Mouse (Mus musculus) stomach, embryonic 15.5 days (tissue): ENCODE results near the gene Ces1e. TPM values are rescaled to one million over a fixed set of nuclear protein-coding genes. Genes with fewer than 3 reads are reported as not detected.
A peak's percentile ranks its signal among the peaks of the same experiment; 100 is the strongest.
"Not testable (repeated sequence)": the region's sequence is repeated elsewhere in the genome, so short reads cannot be mapped to it uniquely, and the experiment has no call there.

ENCODE experiments used
- ATAC-seq: fragments of 200-750 bp; cut with Nextera tagmentation; 2 replicates; pipeline ENCODE4 v1.8.0; 2017; ENCODE audit warnings: low read depth, moderate number of reproducible peaks, moderate TSS enrichment; ENCODE audit not compliant: insufficient read depth, low FRiP score
- H3K27ac ChIP-seq: fragments of 300-500 bp; sonication (generic); 2 replicates; pipeline ENCODE4 v1.5.1; 2015; ENCODE audit warnings: mild to moderate bottlenecking, inconsistent platforms
- H3K27me3 ChIP-seq: fragments of 300-500 bp; sonication (generic); replicated peaks from 2 replicates; pipeline ENCODE4 v1.6.1; 2015; ENCODE audit warnings: inconsistent platforms
- H3K36me3 ChIP-seq: fragments of 300-500 bp; sonication (generic); 2 replicates; pipeline ENCODE4 v1.6.1; 2015; ENCODE audit warnings: inconsistent platforms
- H3K4me1 ChIP-seq: fragments of 300-500 bp; sonication (generic); 2 replicates; pipeline ENCODE4 v1.6.1; 2015; ENCODE audit warnings: inconsistent platforms
- H3K4me2 ChIP-seq: fragments of 300-500 bp; sonication (generic); 2 replicates; pipeline ENCODE4 v1.6.1; 2015; ENCODE audit warnings: mild to moderate bottlenecking, inconsistent platforms
- H3K4me3 ChIP-seq: fragments of 300-500 bp; sonication (generic); replicated peaks from 2 replicates; pipeline ENCODE4 v1.5.1; 2015; ENCODE audit warnings: inconsistent platforms
- H3K9ac ChIP-seq: fragments of 300-500 bp; sonication (generic); 2 replicates; pipeline ENCODE4 v1.6.1; 2015; ENCODE audit warnings: inconsistent platforms
- H3K9me3 ChIP-seq: fragments of 300-500 bp; sonication (generic); 2 replicates; pipeline ENCODE4 v1.6.1; 2016; ENCODE audit warnings: inconsistent platforms
- WGBS: fragments of 180-500 bp; shearing (Covaris S2); methylation state at CpG from one replicate; pipeline ENCODE4 v1.1.7; 2015; 5-methylcytosine and 5-hydroxymethylcytosine counted together
- polyA plus RNA-seq: library from polyadenylated mRNA; unstranded; fragments of >200 nt; fragmentation: Nextera tagmentation; extraction: Ambion mirVana; gene quantifications from 2 replicates; pipeline ENCODE4 v1.2.1, GENCODE M21; 2015

The Ces1e gene
- polyA plus RNA-seq, 1 experiment from 2014 or later, result 1.2 TPM

DNA sequence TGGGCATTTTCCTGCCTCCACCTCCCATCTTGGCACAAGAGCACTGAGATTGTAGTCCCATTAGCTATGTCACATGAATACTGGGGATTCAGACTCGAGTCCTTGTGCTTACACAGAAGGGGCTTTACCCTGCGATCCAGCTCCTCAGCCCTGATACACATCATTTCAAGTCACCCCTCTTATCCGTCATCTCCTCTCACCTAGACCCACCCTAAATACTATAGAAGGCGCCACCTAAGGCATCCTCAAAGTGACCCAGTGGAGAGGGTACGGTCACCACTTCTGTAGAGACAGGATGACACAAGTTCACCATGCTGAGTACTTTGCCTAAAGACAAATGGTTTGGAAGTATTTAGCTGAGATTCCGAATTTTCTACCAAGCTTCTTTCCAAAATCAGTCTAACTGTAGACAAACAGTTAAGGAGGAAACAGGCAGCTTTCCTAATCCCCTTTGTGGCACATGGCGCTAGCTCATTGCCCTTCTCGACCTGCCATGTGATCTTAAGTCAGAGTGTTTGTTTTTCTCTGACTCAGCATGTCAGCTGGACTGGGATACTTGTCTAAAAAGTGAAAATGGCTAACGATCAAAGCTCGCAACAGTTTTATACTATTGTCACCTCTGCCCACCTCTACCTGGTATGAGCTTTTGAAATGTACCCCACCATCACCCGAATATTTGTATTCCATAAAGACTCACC is 597 bp downstream of the Ces1e start:
- no peaks in the 10 kb centered on the region for H3K4me1 ChIP-seq
- H3K9me3 ChIP-seq, result no peaks in the 10 kb centered on the region
- peak overlapping the region; percentile 27 for H3K4me2 ChIP-seq
- no peaks in the 10 kb centered on the region for H3K27me3 ChIP-seq
- ATAC-seq, result peak; percentile 76; the same call in 1 of the 2 replicates
- H3K4me3 ChIP-seq, result no peak overlapping the region
- no peak overlapping the region for H3K9ac ChIP-seq
- no peaks in the 10 kb centered on the region for H3K36me3 ChIP-seq
- peak overlapping the region; percentile 74 for H3K27ac ChIP-seq
- WGBS, result 50% methylated on average over 11 of the region's 11 CpGs

DNA sequence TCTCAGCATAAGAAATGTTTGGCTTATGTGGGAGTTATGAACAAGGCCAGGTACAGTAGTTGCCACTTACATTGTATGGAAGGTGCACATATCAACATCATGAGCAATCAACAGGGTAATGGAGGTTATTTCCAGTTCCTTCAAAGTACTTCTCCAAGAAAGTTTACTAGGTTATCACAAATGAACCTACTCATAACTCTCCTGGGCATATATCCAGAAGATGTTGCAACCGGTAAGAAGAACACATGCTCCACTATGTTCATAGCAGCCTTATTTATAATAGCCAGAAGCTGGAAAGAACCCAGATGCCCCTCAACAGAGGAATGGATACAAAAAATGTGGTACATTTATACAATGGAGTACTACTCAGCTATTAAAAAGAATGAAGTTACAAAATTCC is 2.9 kb downstream of the Ces1e start:
- H3K27me3 ChIP-seq, H3K9me3 ChIP-seq, H3K4me1 ChIP-seq, H3K9ac ChIP-seq, ATAC-seq, H3K4me2 ChIP-seq, H3K4me3 ChIP-seq, H3K27ac ChIP-seq, H3K36me3 ChIP-seq: not testable (repeated sequence)
- 90% methylated on average over 1 of the region's 1 CpGs for WGBS

DNA sequence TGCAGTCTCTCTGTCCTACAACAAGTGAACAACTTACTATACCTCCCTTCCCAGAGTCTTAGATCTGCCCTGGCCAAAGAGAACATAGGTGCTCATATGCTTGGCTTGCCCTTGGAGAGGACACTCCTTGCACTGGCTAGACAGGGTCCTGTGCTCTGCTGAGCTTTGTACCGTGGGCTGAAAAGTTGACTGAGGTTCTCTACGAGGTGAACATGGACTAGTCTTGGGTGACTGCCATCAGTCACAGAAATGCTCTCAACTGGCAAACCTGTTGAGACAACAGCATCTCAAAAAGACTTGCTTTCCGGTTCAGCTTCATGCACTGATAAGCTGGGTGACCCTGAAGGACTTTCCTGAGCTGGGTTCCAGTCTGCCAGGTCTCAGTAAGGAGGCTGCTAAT is 7.5 kb downstream of the Ces1e start:
- no peak for ATAC-seq
- Histone ChIP-seq H3K27me3 (no peaks in the 10 kb centered on the region), H3K4me3 (no peak overlapping the region), H3K4me2 (no peak overlapping the region), H3K9ac (no peak overlapping the region), H3K27ac (no peak overlapping the region), H3K9me3 (no peaks in the 10 kb centered on the region), H3K4me1 (no peaks in the 10 kb centered on the region), H3K36me3 (no peaks in the 10 kb centered on the region)
- 78% methylated on average over 3 of the region's 3 CpGs for WGBS

DNA sequence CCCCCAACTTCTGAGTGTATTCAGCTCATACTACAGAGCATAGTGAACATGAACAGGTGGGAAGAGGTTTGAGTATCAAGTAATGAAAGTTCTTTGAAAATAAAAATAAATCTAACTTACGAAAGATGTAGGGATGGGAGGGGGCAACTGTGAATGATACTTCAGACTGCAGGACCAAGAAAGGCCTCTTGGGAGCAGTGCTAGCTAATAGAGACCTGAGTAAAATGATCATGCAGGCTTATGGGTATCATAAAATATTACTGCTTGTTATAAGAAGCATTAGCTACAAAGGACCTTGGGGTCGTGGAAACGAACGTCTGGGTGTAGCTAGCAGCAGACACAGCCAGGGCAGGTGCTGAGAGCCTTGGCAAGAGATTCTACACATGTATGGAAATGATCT is 11.6 kb downstream of the Ces1e start:
- H3K9me3 ChIP-seq, result no peaks in the 10 kb centered on the region
- no peak for ATAC-seq
- WGBS, result 54% methylated on average over 4 of the region's 4 CpGs
- no peak overlapping the region for H3K4me3 ChIP-seq
- no peak overlapping the region for H3K27ac ChIP-seq
- no peak overlapping the region for H3K4me2 ChIP-seq
- H3K27me3 ChIP-seq, result no peaks in the 10 kb centered on the region
- H3K4me1 ChIP-seq, result no peaks in the 10 kb centered on the region
- H3K36me3 ChIP-seq, result no peaks in the 10 kb centered on the region
- no peak overlapping the region for H3K9ac ChIP-seq

DNA sequence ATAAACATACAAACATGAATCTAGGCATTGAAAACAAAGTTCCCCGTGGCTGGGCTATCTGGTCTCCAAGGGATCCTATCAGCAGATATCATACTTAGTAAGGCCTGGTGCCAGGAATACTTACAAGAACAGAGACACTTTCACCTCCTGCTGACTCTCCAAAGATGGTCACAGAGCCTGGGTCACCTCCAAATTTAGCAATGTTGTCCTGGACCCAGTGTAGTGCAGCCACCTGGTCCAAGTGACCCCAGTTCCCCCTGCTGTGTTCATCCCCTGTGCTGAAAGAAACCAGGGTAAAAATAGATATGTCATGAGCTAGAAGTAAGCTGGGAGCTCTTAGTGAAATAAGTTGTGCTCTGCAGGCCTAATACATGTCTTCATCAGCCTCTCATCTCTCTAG is 12.0 kb downstream of the Ces1e start:
- H3K27me3 ChIP-seq, result no peaks in the 10 kb centered on the region
- WGBS, result 63% methylated on average over 1 of the region's 1 CpGs
- no peak overlapping the region for H3K4me3 ChIP-seq
- no peak overlapping the region for H3K9ac ChIP-seq
- no peaks in the 10 kb centered on the region for H3K4me1 ChIP-seq
- no peak overlapping the region for H3K27ac ChIP-seq
- H3K4me2 ChIP-seq, result no peak overlapping the region
- H3K36me3 ChIP-seq, result no peaks in the 10 kb centered on the region
- no peak for ATAC-seq
- H3K9me3 ChIP-seq, result no peaks in the 10 kb centered on the region

DNA sequence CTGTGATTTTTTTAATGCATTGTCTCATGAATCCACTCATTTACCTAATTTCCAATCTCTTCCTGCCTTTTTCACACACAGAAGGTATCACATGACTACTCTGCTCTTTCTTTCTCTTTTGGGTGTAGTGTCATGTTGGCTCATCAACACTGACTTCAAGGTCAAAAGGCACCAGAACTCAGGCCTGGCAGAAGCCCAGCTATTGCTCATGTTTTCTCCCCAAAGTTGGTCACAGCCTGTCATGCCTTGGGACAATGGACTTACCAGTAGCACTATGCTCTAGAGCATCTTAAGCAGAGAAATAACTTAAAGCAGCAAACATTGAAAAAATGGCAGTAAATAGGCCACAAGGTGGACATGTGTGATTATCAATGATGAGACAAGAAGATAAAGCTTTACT is 18.3 kb downstream of the Ces1e start:
- Histone ChIP-seq H3K4me1 (no peaks in the 10 kb centered on the region), H3K36me3 (no peaks in the 10 kb centered on the region), H3K9ac (no peak overlapping the region), H3K4me3 (no peak overlapping the region), H3K27ac (no peak overlapping the region), H3K4me2 (no peak overlapping the region), H3K27me3 (no peaks in the 10 kb centered on the region), H3K9me3 (no peaks in the 10 kb centered on the region)
- ATAC-seq, result no peak

DNA sequence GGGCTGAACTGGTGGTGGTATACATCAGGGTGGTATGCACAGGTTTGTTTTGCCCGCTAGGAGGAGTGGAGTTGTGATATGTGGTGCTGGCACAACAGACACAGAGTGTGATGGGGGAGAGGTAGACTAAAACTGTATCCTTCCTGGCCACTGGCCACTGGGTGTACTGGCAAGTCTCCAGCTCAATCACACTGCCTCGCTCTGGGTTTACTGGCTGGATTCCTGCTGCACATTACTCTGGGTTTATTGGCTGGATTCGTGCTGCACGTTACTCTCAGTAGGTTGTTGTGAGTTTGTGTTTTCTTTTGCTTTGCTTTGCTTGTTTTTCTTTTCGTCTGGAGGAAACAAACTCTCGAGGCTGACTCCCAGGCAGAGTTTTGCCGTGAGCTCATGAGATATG is 30.3 kb downstream of the Ces1e start:
- not testable (repeated sequence) for H3K9me3 ChIP-seq, H3K4me1 ChIP-seq, ATAC-seq, H3K27me3 ChIP-seq, H3K4me2 ChIP-seq, H3K27ac ChIP-seq, H3K36me3 ChIP-seq, H3K4me3 ChIP-seq, H3K9ac ChIP-seq
- 66% methylated on average over 7 of the region's 7 CpGs for WGBS

DNA sequence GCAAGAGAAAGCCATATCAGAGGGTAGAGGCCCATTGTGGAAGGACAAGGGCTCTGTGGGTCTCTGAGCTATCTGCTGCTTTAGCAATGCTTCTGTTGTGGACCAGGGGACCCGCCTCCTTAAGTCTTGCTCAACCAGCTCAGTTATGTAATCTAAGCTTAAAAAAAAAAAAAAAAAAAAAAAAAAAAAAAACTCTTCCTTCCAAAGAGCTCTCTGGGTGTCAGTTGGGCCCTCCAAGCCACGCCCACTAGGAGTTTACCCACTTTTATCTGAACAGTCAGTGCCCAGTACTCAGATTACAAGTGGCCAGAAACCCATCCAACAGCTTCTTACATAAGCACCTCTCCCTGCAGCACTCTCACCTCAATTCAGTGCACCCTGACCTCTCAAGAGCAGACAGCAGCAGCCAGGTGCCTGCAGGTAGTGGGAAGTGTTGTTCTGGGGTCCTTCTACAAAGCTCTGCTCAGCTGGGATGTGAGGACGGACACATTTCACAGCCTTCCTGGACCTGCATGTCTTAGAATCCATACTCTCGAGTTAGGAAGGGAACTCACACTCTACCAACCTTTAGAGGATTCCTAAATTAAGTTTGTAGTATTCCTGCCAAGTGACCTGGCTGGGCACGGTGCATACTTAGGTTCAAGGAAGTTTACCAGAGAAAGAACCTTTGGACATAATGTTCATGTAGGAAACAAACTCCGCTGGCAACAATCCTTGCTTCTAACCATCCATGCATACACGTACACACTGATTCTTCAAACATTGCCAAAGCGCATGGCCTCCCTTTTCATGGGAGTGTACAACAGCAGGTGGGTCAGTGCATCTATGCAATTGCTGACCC is 31.5 kb downstream of the Ces1e start, which contains the start of gene Ces1d:
Gene Ces1d (minus strand): TSS at position 154 of the 841 bp plus-strand sequence.
- Histone ChIP-seq H3K4me1 (no peaks in the 10 kb centered on the region), H3K36me3 (no peaks in the 10 kb centered on the region), H3K9me3 (no peaks in the 10 kb centered on the region), H3K4me3 (no peak within 1 kb of the TSS), H3K4me2 (no peak within 1 kb of the TSS), H3K27me3 (no peaks in the 10 kb centered on the region), H3K27ac (no peak within 1 kb of the TSS), H3K9ac (no peak within 1 kb of the TSS)
- 66% methylated on average over 8 of the region's 8 CpGs for WGBS
- ATAC-seq, result peak; percentile 82

DNA sequence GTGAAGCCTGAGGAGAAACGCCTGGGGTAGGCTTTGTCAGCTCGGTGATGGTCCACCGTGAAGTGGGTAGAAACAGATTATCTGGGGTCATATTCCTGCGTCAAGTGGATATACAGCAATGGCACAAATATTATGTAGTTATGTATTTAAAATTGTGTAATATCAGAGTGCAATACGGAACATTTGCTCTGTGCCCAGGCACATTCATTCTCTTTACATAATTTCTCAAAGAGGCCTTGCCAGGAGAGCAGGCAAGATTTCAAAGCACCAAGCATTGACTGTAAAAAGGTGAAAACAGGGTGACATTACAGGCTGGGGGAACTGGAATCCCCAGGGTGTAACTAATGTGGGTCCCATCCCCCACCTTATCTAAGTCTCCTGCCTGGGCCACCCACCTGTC is 33.0 kb downstream of the Ces1e start:
- no peak for ATAC-seq
- Histone ChIP-seq H3K4me2 (no peak overlapping the region), H3K36me3 (no peaks in the 10 kb centered on the region), H3K27me3 (no peaks in the 10 kb centered on the region), H3K4me1 (no peaks in the 10 kb centered on the region), H3K27ac (no peak overlapping the region), H3K4me3 (no peak overlapping the region), H3K9ac (no peak overlapping the region), H3K9me3 (no peaks in the 10 kb centered on the region)
- 80% methylated on average over 5 of the region's 5 CpGs for WGBS

DNA sequence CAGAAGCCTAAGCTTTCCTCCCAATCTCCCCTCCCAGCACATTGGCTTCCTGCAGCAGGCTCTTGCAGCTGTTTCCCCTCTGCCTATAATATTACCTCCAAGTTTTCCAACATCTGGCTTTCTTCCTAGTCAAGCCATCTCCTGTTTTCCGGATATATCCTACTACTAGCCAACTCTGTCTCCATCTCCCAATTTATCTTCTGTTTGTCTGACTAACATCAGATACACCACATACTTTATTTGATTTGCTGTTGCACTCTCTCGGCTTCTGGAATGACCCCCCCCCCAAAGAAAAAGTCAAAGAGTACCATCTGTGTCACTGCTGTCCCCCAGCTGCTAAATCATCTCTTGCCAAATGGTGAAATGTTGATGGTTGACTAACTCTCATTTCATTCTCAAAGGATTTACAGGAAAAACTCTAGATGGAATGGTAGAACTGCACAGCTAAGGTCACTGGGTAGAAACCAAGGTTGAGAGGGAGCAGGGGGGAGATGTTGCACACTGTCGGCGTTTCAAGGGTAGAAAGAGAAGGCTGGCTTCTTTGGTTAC is 48.8 kb downstream of the Ces1e start:
- no peak overlapping the region for H3K9ac ChIP-seq
- H3K4me1 ChIP-seq, result no peaks in the 10 kb centered on the region
- no peak overlapping the region for H3K4me3 ChIP-seq
- no peaks in the 10 kb centered on the region for H3K9me3 ChIP-seq
- no peak overlapping the region for H3K4me2 ChIP-seq
- H3K27me3 ChIP-seq, result no peaks in the 10 kb centered on the region
- no peaks in the 10 kb centered on the region for H3K36me3 ChIP-seq
- ATAC-seq, result no peak
- H3K27ac ChIP-seq, result no peak overlapping the region
- 44% methylated on average over 4 of the region's 4 CpGs for WGBS

DNA sequence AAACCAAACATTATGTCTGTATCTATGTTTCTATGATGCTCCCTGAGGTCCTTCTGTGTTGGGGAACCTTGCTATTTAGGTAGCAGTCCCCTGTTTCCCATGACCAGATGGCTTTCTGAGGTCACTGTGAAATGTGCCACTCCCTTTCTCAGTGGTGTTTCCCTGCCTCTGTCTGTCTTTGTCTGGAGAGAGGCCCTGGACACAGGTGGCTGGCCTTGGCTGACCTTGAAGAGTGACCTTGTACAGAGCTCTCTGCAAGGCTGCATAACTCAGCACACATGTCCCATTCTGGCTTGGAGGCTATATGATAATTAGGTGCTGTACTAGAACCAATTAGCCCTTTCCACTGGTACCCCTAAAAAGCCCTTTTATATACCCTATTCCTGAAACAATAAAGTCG is 52.8 kb downstream of the Ces1e start:
- H3K4me1 ChIP-seq, result no peaks in the 10 kb centered on the region
- no peaks in the 10 kb centered on the region for H3K9me3 ChIP-seq
- H3K9ac ChIP-seq, result no peak overlapping the region
- no peak overlapping the region for H3K27ac ChIP-seq
- H3K4me3 ChIP-seq, result no peak overlapping the region
- no peaks in the 10 kb centered on the region for H3K27me3 ChIP-seq
- no peak overlapping the region for H3K4me2 ChIP-seq
- WGBS, result 63% methylated on average over 1 of the region's 1 CpGs
- H3K36me3 ChIP-seq, result no peaks in the 10 kb centered on the region
- ATAC-seq, result no peak

DNA sequence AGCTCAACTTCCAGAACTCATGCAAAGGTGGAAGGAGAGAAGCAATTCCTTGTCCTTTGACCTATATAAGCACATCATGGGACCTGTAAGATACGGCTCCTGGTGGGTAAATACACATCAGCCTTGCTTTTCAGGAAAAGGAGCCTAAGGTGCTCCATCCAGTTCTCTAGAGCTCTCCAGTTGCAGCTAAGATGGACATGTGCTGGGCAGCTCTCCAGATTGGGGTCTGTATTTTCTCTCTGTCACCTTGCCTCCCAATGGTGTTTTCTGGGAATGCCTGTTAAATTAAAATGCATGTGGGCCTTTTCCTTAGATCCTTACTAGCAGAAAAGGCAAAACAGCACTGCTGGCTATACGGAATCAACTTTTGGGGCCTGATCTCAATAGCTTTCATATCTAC is 54.9 kb downstream of the Ces1e start:
- ATAC-seq, result no peak
- H3K27ac ChIP-seq, result no peak overlapping the region
- no peaks in the 10 kb centered on the region for H3K9me3 ChIP-seq
- H3K27me3 ChIP-seq, result no peaks in the 10 kb centered on the region
- H3K36me3 ChIP-seq, result no peaks in the 10 kb centered on the region
- H3K4me1 ChIP-seq, result no peaks in the 10 kb centered on the region
- no peak overlapping the region for H3K4me2 ChIP-seq
- 78% methylated on average over 2 of the region's 2 CpGs for WGBS
- no peak overlapping the region for H3K4me3 ChIP-seq
- H3K9ac ChIP-seq, result no peak overlapping the region
